Mouse (Mus musculus): ENCODE data around the gene Cnp. TPM values are rescaled to one million over a fixed set of nuclear protein-coding genes. Genes with fewer than 3 reads are reported as not detected.

Gene Cnp
- polyA plus RNA-seq, 1 experiment from 2014 or later: 41.1 TPM

DNA sequence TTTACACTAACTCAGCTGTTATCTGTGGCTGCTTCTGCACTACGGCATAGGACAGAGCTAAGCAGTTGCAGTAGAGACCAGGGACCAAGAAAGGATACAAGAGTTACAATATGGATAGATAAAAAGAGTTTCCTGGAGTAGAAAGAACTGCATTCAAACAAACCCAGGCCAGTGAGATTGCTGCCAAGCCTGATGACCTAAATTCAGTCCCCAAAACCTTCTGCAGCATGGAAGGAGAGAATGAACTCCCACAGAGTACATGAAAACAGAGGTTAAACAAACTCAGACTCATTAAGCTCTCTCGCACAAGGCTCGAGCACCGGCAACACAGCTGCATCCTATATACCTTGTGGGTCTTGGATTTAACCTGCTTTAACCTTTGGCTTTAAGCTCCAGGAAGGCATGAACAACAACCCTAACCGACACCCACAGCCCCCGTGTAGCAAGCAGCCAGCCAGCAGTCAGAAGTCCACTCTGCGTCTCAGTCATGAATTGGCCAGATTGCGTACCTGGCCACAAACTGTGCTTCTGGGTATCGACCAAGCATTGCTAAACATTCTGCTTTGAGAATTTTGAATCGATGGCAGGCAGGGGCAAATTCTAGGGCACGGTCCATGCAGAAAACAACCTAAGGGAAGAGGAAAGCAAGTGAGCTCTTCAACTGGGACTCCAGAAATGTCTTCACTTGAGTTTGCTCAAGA, 17.8 kb downstream of the Cnp start:
- Histone ChIP-seq H3K27me3 (ENCODE audit: control insufficient read depth, insufficient read depth, low read length) (no peaks in the 10 kb centered on the region), H3K27ac (ENCODE audit: low read depth, low read length) (no peak overlapping the region), H3K4me2 (ENCODE audit: low read depth, low read length) (no peak overlapping the region), H3K9me3 (ENCODE audit: control insufficient read depth, low read length) (no peaks in the 10 kb centered on the region), H3K4me3 (ENCODE audit: low read depth, low read length) (no peak overlapping the region), H3K4me1 (ENCODE audit: control insufficient read depth, insufficient read depth, low read length) (no peaks in the 10 kb centered on the region), H3K9ac (replicated peaks; ENCODE audit: low read depth, low read length) (no peak overlapping the region), H3K36me3 (ENCODE audit: control insufficient read depth, insufficient read depth, low read length) (peaks cover 81% of the 10 kb centered on the region)
- 93% methylated on average over 11 of the region's 11 CpGs for WGBS
- ATAC-seq (ENCODE audit: low read depth): no peak

DNA sequence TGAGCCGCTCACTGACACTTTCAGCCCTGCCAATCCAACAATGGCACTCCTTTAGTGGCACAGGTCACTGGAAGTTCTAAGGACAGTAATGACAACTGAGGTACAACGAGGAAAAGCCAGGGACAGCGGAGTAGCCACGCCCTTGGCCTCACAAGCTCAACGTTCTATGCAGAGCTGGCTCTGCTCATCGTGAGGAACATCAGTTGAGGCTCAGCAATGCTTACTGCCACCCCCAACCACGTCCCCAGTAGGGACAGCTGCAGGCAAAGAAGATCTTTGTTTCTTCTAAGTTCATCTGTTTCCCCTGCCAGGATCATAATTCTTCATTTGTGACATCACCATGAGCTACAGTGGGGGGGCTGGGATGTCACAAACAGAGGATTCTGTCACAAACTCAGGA, 19.9 kb downstream of the Cnp start:
- Histone ChIP-seq H3K4me3 (ENCODE audit: low read depth, low read length) (no peak overlapping the region), H3K27ac (ENCODE audit: low read depth, low read length) (no peak overlapping the region), H3K4me2 (ENCODE audit: low read depth, low read length) (no peak overlapping the region), H3K4me1 (ENCODE audit: control insufficient read depth, insufficient read depth, low read length) (no peaks in the 10 kb centered on the region), H3K9me3 (ENCODE audit: control insufficient read depth, low read length) (no peaks in the 10 kb centered on the region), H3K36me3 (ENCODE audit: control insufficient read depth, insufficient read depth, low read length) (peaks cover 84% of the 10 kb centered on the region), H3K27me3 (ENCODE audit: control insufficient read depth, insufficient read depth, low read length) (no peaks in the 10 kb centered on the region), H3K9ac (replicated peaks; ENCODE audit: low read depth, low read length) (no peak overlapping the region)
- no peak for ATAC-seq (ENCODE audit: low read depth)
- WGBS: 73% methylated on average over 7 of the region's 7 CpGs

DNA sequence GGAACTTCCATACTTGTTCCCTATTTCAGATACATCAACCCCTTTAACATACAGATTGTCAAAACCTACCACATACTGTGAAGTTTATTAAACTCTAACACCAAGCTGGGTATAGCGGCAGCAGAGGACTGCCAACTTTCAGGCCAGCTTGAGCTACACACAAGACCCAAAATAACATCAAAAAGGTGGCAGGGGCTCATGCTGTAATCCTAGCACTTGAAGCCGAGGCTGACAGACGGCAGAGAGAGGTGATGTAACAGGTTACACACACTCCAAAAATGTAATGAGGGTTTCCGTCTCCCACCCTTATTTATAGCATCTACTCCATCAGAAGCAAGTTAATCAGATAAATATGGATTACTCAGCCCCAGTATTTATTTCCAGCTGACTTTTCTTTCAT, 20.8 kb downstream of the Cnp start:
- Histone ChIP-seq H3K9me3 (ENCODE audit: control insufficient read depth, low read length) (no peaks in the 10 kb centered on the region), H3K27me3 (ENCODE audit: control insufficient read depth, insufficient read depth, low read length) (no peaks in the 10 kb centered on the region), H3K27ac (ENCODE audit: low read depth, low read length) (no peak overlapping the region), H3K4me1 (ENCODE audit: control insufficient read depth, insufficient read depth, low read length) (no peaks in the 10 kb centered on the region), H3K4me2 (ENCODE audit: low read depth, low read length) (no peak overlapping the region), H3K36me3 (ENCODE audit: control insufficient read depth, insufficient read depth, low read length) (peaks cover 80% of the 10 kb centered on the region), H3K4me3 (ENCODE audit: low read depth, low read length) (no peak overlapping the region), H3K9ac (replicated peaks; ENCODE audit: low read depth, low read length) (no peak overlapping the region)
- 89% methylated on average over 4 of the region's 4 CpGs for WGBS
- no peak for ATAC-seq (ENCODE audit: low read depth)

DNA sequence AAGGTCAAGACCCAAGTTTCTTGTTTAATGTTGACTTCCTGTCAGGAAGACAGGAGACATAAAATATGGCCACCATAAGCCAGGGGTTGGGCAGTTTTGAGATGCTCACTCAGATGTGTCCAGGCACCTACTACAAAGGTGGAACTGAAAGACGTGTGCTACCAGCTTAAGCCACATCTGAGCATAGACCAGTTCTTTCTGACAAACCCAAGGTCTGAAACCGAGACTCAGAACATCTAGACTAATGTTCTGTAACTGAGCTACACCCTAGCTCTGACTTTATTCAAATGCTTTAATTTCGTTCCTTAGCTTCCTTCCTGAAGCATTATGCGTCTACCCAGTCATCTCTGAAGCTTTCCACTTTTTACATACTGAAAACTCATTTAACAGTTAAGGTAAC, 23.4 kb downstream of the Cnp start:
- no peak overlapping the region for H3K27ac ChIP-seq (ENCODE audit: low read depth, low read length)
- no peak overlapping the region for H3K4me3 ChIP-seq (ENCODE audit: low read depth, low read length)
- no peaks in the 10 kb centered on the region for H3K9me3 ChIP-seq (ENCODE audit: control insufficient read depth, low read length)
- no peak overlapping the region for H3K9ac ChIP-seq (replicated peaks; ENCODE audit: low read depth, low read length)
- no peak for ATAC-seq (ENCODE audit: low read depth)
- H3K36me3 ChIP-seq (ENCODE audit: control insufficient read depth, insufficient read depth, low read length): peaks cover 56% of the 10 kb centered on the region
- H3K27me3 ChIP-seq (ENCODE audit: control insufficient read depth, insufficient read depth, low read length): no peaks in the 10 kb centered on the region
- H3K4me2 ChIP-seq (ENCODE audit: low read depth, low read length): no peak overlapping the region
- H3K4me1 ChIP-seq (ENCODE audit: control insufficient read depth, insufficient read depth, low read length): no peaks in the 10 kb centered on the region
- 94% methylated on average over 4 of the region's 4 CpGs for WGBS

DNA sequence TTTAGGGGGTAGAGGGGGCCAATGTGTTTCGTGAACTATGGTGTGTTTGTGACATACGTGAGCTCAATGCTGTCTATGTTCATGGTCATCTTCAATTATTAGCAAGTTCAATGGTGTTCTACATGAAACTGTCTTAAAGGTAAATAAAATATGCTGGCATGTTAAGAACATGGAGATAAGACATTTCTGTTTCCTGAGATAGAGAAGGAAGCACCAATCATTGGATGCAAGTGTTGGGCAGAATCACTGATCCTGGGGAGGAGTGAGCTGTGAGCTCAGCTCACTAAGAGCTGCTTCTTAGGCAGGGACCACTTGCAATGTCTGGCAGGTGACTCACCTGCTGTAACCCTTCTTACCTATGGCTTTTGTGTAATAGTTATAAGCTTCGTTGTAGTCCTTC, 26.7 kb downstream of the Cnp start:
- Histone ChIP-seq H3K4me1 (ENCODE audit: control insufficient read depth, insufficient read depth, low read length) (peaks cover 8% of the 10 kb centered on the region; the same call in 1 of the 2 replicates), H3K4me2 (ENCODE audit: low read depth, low read length) (no peak overlapping the region), H3K4me3 (ENCODE audit: low read depth, low read length) (no peak overlapping the region), H3K9me3 (ENCODE audit: control insufficient read depth, low read length) (no peaks in the 10 kb centered on the region), H3K9ac (replicated peaks; ENCODE audit: low read depth, low read length) (no peak overlapping the region), H3K36me3 (ENCODE audit: control insufficient read depth, insufficient read depth, low read length) (peaks cover 30% of the 10 kb centered on the region), H3K27ac (ENCODE audit: low read depth, low read length) (no peak overlapping the region), H3K27me3 (ENCODE audit: control insufficient read depth, insufficient read depth, low read length) (no peaks in the 10 kb centered on the region)
- no peak for ATAC-seq (ENCODE audit: low read depth)
- 98% methylated on average over 3 of the region's 3 CpGs for WGBS

DNA sequence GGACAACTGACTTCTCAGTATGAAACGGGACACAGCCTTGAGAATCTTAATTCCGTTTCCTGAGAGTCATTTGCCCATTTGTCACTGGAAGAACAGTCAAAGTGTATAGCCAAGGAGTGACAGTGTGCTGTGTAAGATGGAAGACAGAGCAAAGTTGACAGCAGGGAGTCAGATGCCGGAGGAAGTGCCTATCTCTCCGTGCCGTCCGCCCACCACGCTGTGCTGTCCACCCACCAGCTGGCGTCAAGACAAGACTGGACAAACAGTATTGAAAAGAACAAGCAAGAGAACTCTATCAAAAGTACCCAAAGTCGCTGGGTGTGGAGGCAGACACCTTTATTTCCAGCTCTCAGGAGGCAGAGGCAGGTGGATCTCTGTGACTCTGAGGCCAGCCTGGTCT, 28.5 kb downstream of the Cnp start:
- peaks cover 8% of the 10 kb centered on the region; the same call in 1 of the 2 replicates for H3K4me1 ChIP-seq (ENCODE audit: control insufficient read depth, insufficient read depth, low read length)
- no peaks in the 10 kb centered on the region for H3K9me3 ChIP-seq (ENCODE audit: control insufficient read depth, low read length)
- H3K36me3 ChIP-seq (ENCODE audit: control insufficient read depth, insufficient read depth, low read length): peaks cover 12% of the 10 kb centered on the region
- ATAC-seq (ENCODE audit: low read depth): no peak
- H3K27me3 ChIP-seq (ENCODE audit: control insufficient read depth, insufficient read depth, low read length): no peaks in the 10 kb centered on the region
- WGBS: 87% methylated on average over 9 of the region's 9 CpGs
- H3K4me2 ChIP-seq (ENCODE audit: low read depth, low read length): no peak overlapping the region
- no peak overlapping the region for H3K4me3 ChIP-seq (ENCODE audit: low read depth, low read length)
- H3K9ac ChIP-seq (replicated peaks; ENCODE audit: low read depth, low read length): no peak overlapping the region
- H3K27ac ChIP-seq (ENCODE audit: low read depth, low read length): no peak overlapping the region

DNA sequence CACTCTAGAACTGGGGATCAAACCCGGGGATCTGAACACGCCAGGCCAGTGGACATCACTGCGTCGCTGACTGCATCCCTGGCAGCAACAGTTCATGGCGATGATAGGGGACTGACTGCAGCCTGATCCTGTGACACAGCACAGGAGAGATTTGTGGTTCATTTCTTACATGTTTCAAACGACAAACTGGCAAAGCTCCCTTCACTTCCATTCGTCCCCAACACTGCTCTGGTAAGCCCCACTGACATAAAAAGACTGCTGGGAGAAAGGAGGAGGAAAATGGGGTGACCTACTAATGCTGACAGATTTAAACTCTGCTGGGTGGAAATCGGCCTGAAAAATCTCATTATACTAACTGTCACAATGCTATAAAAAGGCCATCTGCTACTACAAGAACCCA, 29.1 kb downstream of the Cnp start:
- H3K27ac ChIP-seq (ENCODE audit: low read depth, low read length): no peak overlapping the region

DNA sequence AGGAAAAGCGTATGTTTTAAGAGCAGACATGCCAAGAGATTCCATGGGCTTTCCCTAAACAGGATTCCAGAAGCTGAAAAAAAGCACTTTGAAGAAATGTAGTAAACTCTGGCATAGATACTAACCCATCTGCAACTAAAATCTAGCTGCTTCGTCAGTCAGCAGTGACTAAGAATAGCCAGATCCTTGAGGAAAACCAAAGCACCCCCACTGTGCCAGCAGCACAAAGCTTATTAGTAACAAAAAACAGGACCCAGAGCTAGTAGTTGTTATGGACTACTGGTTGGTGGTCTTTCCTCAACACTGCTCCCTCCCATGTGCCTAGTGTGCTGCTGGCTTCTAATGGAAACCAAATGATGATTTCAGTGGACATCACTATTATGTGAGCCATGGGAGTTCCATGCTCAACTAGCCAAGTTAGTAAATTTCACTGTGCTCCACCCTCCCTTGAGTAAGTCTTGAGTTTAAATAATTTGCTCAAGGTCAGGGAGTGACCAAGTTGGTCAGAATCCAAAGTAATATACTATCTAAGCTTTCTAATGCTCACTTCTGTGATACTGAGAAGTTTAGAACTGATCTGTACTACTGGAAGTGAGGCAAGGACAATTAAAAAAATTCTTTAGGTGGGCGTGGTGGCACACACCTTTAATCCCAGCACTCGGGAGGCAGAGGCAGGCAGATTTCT, 29.8 kb downstream of the Cnp start:
- H3K9me3 ChIP-seq (ENCODE audit: control insufficient read depth, low read length): no peaks in the 10 kb centered on the region
- no peak overlapping the region for H3K9ac ChIP-seq (replicated peaks; ENCODE audit: low read depth, low read length)
- H3K27me3 ChIP-seq (ENCODE audit: control insufficient read depth, insufficient read depth, low read length): no peaks in the 10 kb centered on the region
- 81% methylated on average over 4 of the region's 4 CpGs for WGBS
- no peak for ATAC-seq (ENCODE audit: low read depth)
- no peak overlapping the region for H3K4me2 ChIP-seq (ENCODE audit: low read depth, low read length)
- H3K4me3 ChIP-seq (ENCODE audit: low read depth, low read length): no peak overlapping the region
- peaks cover 8% of the 10 kb centered on the region; the same call in 1 of the 2 replicates for H3K4me1 ChIP-seq (ENCODE audit: control insufficient read depth, insufficient read depth, low read length)
- H3K27ac ChIP-seq (ENCODE audit: low read depth, low read length): no peak overlapping the region
- peaks cover 2% of the 10 kb centered on the region; the same call in 1 of the 2 replicates for H3K36me3 ChIP-seq (ENCODE audit: control insufficient read depth, insufficient read depth, low read length)

More for the DNA sequence above, 29.1 kb downstream of the Cnp start:
- H3K4me1 ChIP-seq (ENCODE audit: control insufficient read depth, insufficient read depth, low read length): peaks cover 8% of the 10 kb centered on the region; the same call in 1 of the 2 replicates
- no peak overlapping the region for H3K9ac ChIP-seq (replicated peaks; ENCODE audit: low read depth, low read length)
- no peak overlapping the region for H3K4me3 ChIP-seq (ENCODE audit: low read depth, low read length)
- H3K9me3 ChIP-seq (ENCODE audit: control insufficient read depth, low read length): no peaks in the 10 kb centered on the region
- H3K36me3 ChIP-seq (ENCODE audit: control insufficient read depth, insufficient read depth, low read length): peaks cover 8% of the 10 kb centered on the region; the same call in 1 of the 2 replicates
- no peaks in the 10 kb centered on the region for H3K27me3 ChIP-seq (ENCODE audit: control insufficient read depth, insufficient read depth, low read length)
- no peak overlapping the region for H3K4me2 ChIP-seq (ENCODE audit: low read depth, low read length)
- no peak for ATAC-seq (ENCODE audit: low read depth)
- WGBS: 76% methylated on average over 8 of the region's 8 CpGs

DNA sequence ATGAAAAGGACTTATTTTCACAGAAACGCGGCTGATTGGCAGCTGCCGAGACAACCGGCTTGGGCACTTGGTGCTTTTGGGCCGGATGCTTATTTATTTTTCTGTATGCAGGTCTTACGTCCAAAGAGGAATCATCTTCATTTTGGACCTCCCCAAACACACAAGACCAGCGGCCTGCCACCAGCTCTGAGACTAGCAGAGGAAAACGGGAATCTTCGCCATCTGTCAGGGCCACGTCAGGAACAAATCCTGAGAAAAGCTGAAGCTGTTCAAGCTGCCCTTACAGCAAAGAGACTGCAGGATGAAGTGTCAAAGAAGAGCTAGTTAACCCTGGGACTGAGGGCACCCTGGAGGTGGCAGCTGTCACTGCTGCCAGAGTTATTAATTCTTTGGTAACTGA, 30.7 kb downstream of the Cnp start:
- peaks cover 8% of the 10 kb centered on the region for H3K4me1 ChIP-seq (ENCODE audit: control insufficient read depth, insufficient read depth, low read length)
- no peaks in the 10 kb centered on the region; the same call in 1 of the 2 replicates for H3K36me3 ChIP-seq (ENCODE audit: control insufficient read depth, insufficient read depth, low read length)
- no peak overlapping the region for H3K4me2 ChIP-seq (ENCODE audit: low read depth, low read length)
- no peaks in the 10 kb centered on the region for H3K27me3 ChIP-seq (ENCODE audit: control insufficient read depth, insufficient read depth, low read length)
- no peak overlapping the region for H3K9ac ChIP-seq (replicated peaks; ENCODE audit: low read depth, low read length)
- H3K4me3 ChIP-seq (ENCODE audit: low read depth, low read length): no peak overlapping the region
- no peak for ATAC-seq (ENCODE audit: low read depth)
- no peaks in the 10 kb centered on the region for H3K9me3 ChIP-seq (ENCODE audit: control insufficient read depth, low read length)
- 85% methylated on average over 10 of the region's 10 CpGs for WGBS
- H3K27ac ChIP-seq (ENCODE audit: low read depth, low read length): no peak overlapping the region
